Mouse (Mus musculus): Measurements from ENCODE around the gene Gabbr2. TPM values are rescaled to one million over a fixed set of nuclear protein-coding genes. Genes with fewer than 3 reads are reported as not detected.

Gene Gabbr2
- polyA plus RNA-seq, 1 experiment from 2014 or later, result 0.27 TPM

- Histone ChIP-seq H3K9me3 (ENCODE audit: control insufficient read depth, low read length) (no peaks in the 10 kb centered on the region), H3K4me3 (ENCODE audit: low read depth, low read length) (no peak overlapping the region), H3K9ac (ENCODE audit: low read length) (no peak overlapping the region), H3K36me3 (ENCODE audit: control insufficient read depth, insufficient read depth, low read length) (no peaks in the 10 kb centered on the region), H3K27me3 (ENCODE audit: control insufficient read depth, insufficient read depth, low read length) (no peaks in the 10 kb centered on the region), H3K27ac (ENCODE audit: low read depth, low read length) (no peak overlapping the region), H3K4me1 (replicated peaks; ENCODE audit: control insufficient read depth, insufficient read depth, low read length) (no peaks in the 10 kb centered on the region), H3K4me2 (ENCODE audit: low read depth, low read length, severe bottlenecking) (no peak overlapping the region)
- 39% methylated on average over 4 of the region's 4 CpGs for WGBS
- DNase-seq (ENCODE audit: low spot score) (no peak), ATAC-seq (replicated peaks; ENCODE audit: low FRiP score) (no peak)
Observed at GRCm38 (mm10) chr4:46879943-46880342, 111.7 kb downstream of the Gabbr2 start.

GRCm38 (mm10) chr4:46872750-46873149 lies 118.9 kb downstream of the Gabbr2 start:
- ATAC-seq (replicated peaks; ENCODE audit: low FRiP score), result no peak
- H3K27me3 ChIP-seq (ENCODE audit: control insufficient read depth, insufficient read depth, low read length), result no peaks in the 10 kb centered on the region
- 89% methylated on average over 4 of the region's 4 CpGs for WGBS

GRCm38 (mm10) chr4:46870157-46870556 lies 121.5 kb downstream of the Gabbr2 start:
- no peaks in the 10 kb centered on the region for H3K9me3 ChIP-seq (ENCODE audit: control insufficient read depth, low read length)
- no peaks in the 10 kb centered on the region for H3K36me3 ChIP-seq (ENCODE audit: control insufficient read depth, insufficient read depth, low read length)
- ATAC-seq (replicated peaks; ENCODE audit: low FRiP score), result no peak
- no peak overlapping the region for H3K27ac ChIP-seq (ENCODE audit: low read depth, low read length)
- DNase-seq (ENCODE audit: low spot score), result no peak
- no peaks in the 10 kb centered on the region for H3K4me1 ChIP-seq (replicated peaks; ENCODE audit: control insufficient read depth, insufficient read depth, low read length)
- H3K9ac ChIP-seq (ENCODE audit: low read length), result no peak overlapping the region
- no peaks in the 10 kb centered on the region for H3K27me3 ChIP-seq (ENCODE audit: control insufficient read depth, insufficient read depth, low read length)
- H3K4me3 ChIP-seq (ENCODE audit: low read depth, low read length), result no peak overlapping the region
- H3K4me2 ChIP-seq (ENCODE audit: low read depth, low read length, severe bottlenecking), result no peak overlapping the region
- 77% methylated on average over 6 of the region's 6 CpGs for WGBS

More at GRCm38 (mm10) chr4:46872750-46873149, 118.9 kb downstream of the Gabbr2 start:
- no peak overlapping the region for H3K4me2 ChIP-seq (ENCODE audit: low read depth, low read length, severe bottlenecking)
- no peak overlapping the region for H3K9ac ChIP-seq (ENCODE audit: low read length)
- H3K4me1 ChIP-seq (replicated peaks; ENCODE audit: control insufficient read depth, insufficient read depth, low read length), result no peaks in the 10 kb centered on the region
- DNase-seq (ENCODE audit: low spot score), result no peak
- H3K4me3 ChIP-seq (ENCODE audit: low read depth, low read length), result no peak overlapping the region
- no peaks in the 10 kb centered on the region for H3K36me3 ChIP-seq (ENCODE audit: control insufficient read depth, insufficient read depth, low read length)
- H3K9me3 ChIP-seq (ENCODE audit: control insufficient read depth, low read length), result no peaks in the 10 kb centered on the region
- no peak overlapping the region for H3K27ac ChIP-seq (ENCODE audit: low read depth, low read length)

GRCm38 (mm10) chr4:46869380-46869779 lies 122.3 kb downstream of the Gabbr2 start:
- no peaks in the 10 kb centered on the region for H3K9me3 ChIP-seq (ENCODE audit: control insufficient read depth, low read length)
- no peak for DNase-seq (ENCODE audit: low spot score)
- no peak overlapping the region for H3K4me3 ChIP-seq (ENCODE audit: low read depth, low read length)
- no peaks in the 10 kb centered on the region for H3K36me3 ChIP-seq (ENCODE audit: control insufficient read depth, insufficient read depth, low read length)
- WGBS, result 94% methylated on average over 2 of the region's 2 CpGs
- no peak overlapping the region for H3K9ac ChIP-seq (ENCODE audit: low read length)
- H3K27me3 ChIP-seq (ENCODE audit: control insufficient read depth, insufficient read depth, low read length), result no peaks in the 10 kb centered on the region
- no peaks in the 10 kb centered on the region for H3K4me1 ChIP-seq (replicated peaks; ENCODE audit: control insufficient read depth, insufficient read depth, low read length)
- H3K27ac ChIP-seq (ENCODE audit: low read depth, low read length), result no peak overlapping the region
- no peak overlapping the region for H3K4me2 ChIP-seq (ENCODE audit: low read depth, low read length, severe bottlenecking)
- no peak for ATAC-seq (replicated peaks; ENCODE audit: low FRiP score)

GRCm38 (mm10) chr4:46868921-46869320 lies 122.8 kb downstream of the Gabbr2 start:
- H3K4me1 ChIP-seq (replicated peaks; ENCODE audit: control insufficient read depth, insufficient read depth, low read length), result no peaks in the 10 kb centered on the region
- ATAC-seq (replicated peaks; ENCODE audit: low FRiP score) (no peak), DNase-seq (ENCODE audit: low spot score) (no peak)
- H3K4me2 ChIP-seq (ENCODE audit: low read depth, low read length, severe bottlenecking), result no peak overlapping the region
- 89% methylated on average over 3 of the region's 3 CpGs for WGBS
- no peak overlapping the region for H3K9ac ChIP-seq (ENCODE audit: low read length)
- no peaks in the 10 kb centered on the region for H3K27me3 ChIP-seq (ENCODE audit: control insufficient read depth, insufficient read depth, low read length)
- H3K9me3 ChIP-seq (ENCODE audit: control insufficient read depth, low read length), result no peaks in the 10 kb centered on the region
- no peaks in the 10 kb centered on the region for H3K36me3 ChIP-seq (ENCODE audit: control insufficient read depth, insufficient read depth, low read length)
- H3K4me3 ChIP-seq (ENCODE audit: low read depth, low read length), result no peak overlapping the region
- H3K27ac ChIP-seq (ENCODE audit: low read depth, low read length), result no peak overlapping the region

DNA sequence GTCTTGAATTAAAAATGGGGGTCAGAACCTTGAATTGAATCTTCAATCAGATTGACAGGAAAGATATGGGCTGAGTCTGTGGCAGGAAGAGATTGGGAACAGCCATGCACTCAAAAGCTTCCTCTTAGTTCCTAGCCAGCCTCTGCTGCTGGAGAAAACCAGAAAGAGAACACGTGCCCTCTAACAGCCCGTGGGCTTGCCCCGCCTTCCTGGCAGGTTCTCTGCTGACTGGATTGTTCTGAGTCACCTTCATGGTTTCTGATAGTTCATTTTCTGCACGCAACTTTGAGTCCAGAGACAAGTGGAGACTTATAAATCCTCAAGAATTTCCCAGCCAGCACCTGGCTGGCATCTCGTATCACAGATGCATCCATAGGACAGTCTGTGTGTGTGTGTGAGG lies 123.5 kb downstream of the Gabbr2 start:
- H3K27me3 ChIP-seq (ENCODE audit: control insufficient read depth, insufficient read depth, low read length), result no peaks in the 10 kb centered on the region
- H3K4me2 ChIP-seq (ENCODE audit: low read depth, low read length, severe bottlenecking), result no peak overlapping the region
- H3K4me1 ChIP-seq (replicated peaks; ENCODE audit: control insufficient read depth, insufficient read depth, low read length), result no peaks in the 10 kb centered on the region
- no peak overlapping the region for H3K4me3 ChIP-seq (ENCODE audit: low read depth, low read length)
- DNase-seq (ENCODE audit: low spot score) (no peak), ATAC-seq (replicated peaks; ENCODE audit: low FRiP score) (no peak)
- no peak overlapping the region for H3K9ac ChIP-seq (ENCODE audit: low read length)
- no peaks in the 10 kb centered on the region for H3K36me3 ChIP-seq (ENCODE audit: control insufficient read depth, insufficient read depth, low read length)
- no peak overlapping the region for H3K27ac ChIP-seq (ENCODE audit: low read depth, low read length)
- no peaks in the 10 kb centered on the region for H3K9me3 ChIP-seq (ENCODE audit: control insufficient read depth, low read length)
- 80% methylated on average over 5 of the region's 5 CpGs for WGBS

- H3K27ac ChIP-seq (ENCODE audit: low read depth, low read length), result no peak overlapping the region
- H3K27me3 ChIP-seq (ENCODE audit: control insufficient read depth, insufficient read depth, low read length), result no peaks in the 10 kb centered on the region
- no peaks in the 10 kb centered on the region for H3K36me3 ChIP-seq (ENCODE audit: control insufficient read depth, insufficient read depth, low read length)
- no peak overlapping the region for H3K4me2 ChIP-seq (ENCODE audit: low read depth, low read length, severe bottlenecking)
- H3K9me3 ChIP-seq (ENCODE audit: control insufficient read depth, low read length), result no peaks in the 10 kb centered on the region
- ATAC-seq (replicated peaks; ENCODE audit: low FRiP score) (no peak), DNase-seq (ENCODE audit: low spot score) (no peak)
- no peak overlapping the region for H3K4me3 ChIP-seq (ENCODE audit: low read depth, low read length)
- 87% methylated on average over 10 of the region's 10 CpGs for WGBS
- no peaks in the 10 kb centered on the region for H3K4me1 ChIP-seq (replicated peaks; ENCODE audit: control insufficient read depth, insufficient read depth, low read length)
- H3K9ac ChIP-seq (ENCODE audit: low read length), result no peak overlapping the region
Observed at GRCm38 (mm10) chr4:46867779-46868178, 123.9 kb downstream of the Gabbr2 start.

GRCm38 (mm10) chr4:46866070-46866469 lies 125.6 kb downstream of the Gabbr2 start:
- Histone ChIP-seq H3K9me3 (ENCODE audit: control insufficient read depth, low read length) (no peaks in the 10 kb centered on the region), H3K27me3 (ENCODE audit: control insufficient read depth, insufficient read depth, low read length) (no peaks in the 10 kb centered on the region), H3K4me3 (ENCODE audit: low read depth, low read length) (no peak overlapping the region), H3K27ac (ENCODE audit: low read depth, low read length) (no peak overlapping the region), H3K36me3 (ENCODE audit: control insufficient read depth, insufficient read depth, low read length) (no peaks in the 10 kb centered on the region), H3K9ac (ENCODE audit: low read length) (no peak overlapping the region), H3K4me2 (ENCODE audit: low read depth, low read length, severe bottlenecking) (no peak overlapping the region), H3K4me1 (replicated peaks; ENCODE audit: control insufficient read depth, insufficient read depth, low read length) (no peaks in the 10 kb centered on the region)
- ATAC-seq (replicated peaks; ENCODE audit: low FRiP score), result no peak
- no peak for DNase-seq (ENCODE audit: low spot score)
- 86% methylated on average over 2 of the region's 2 CpGs for WGBS

- Histone ChIP-seq H3K9ac (ENCODE audit: low read length) (no peak overlapping the region), H3K4me3 (ENCODE audit: low read depth, low read length) (no peak overlapping the region), H3K27ac (ENCODE audit: low read depth, low read length) (no peak overlapping the region), H3K36me3 (ENCODE audit: control insufficient read depth, insufficient read depth, low read length) (no peaks in the 10 kb centered on the region), H3K4me1 (replicated peaks; ENCODE audit: control insufficient read depth, insufficient read depth, low read length) (0 out of 2 replicates have a peak, but pooled peaks cover 4% of the 10 kb centered on the region), H3K27me3 (ENCODE audit: control insufficient read depth, insufficient read depth, low read length) (no peaks in the 10 kb centered on the region), H3K9me3 (ENCODE audit: control insufficient read depth, low read length) (no peaks in the 10 kb centered on the region), H3K4me2 (ENCODE audit: low read depth, low read length, severe bottlenecking) (no peak overlapping the region)
- DNase-seq (ENCODE audit: low spot score) (peak; percentile 48), ATAC-seq (replicated peaks; ENCODE audit: low FRiP score) (no peak)
- WGBS, result 70% methylated on average over 12 of the region's 12 CpGs
Observed at GRCm38 (mm10) chr4:46863721-46864120, 128.0 kb downstream of the Gabbr2 start.

Measured in forebrain, embryonic 11.5 days (tissue).